Mouse (Mus musculus): ENCODE results near the gene Cep131.

- TF ChIP-seq POLR2A (IDR thresholded peaks at IDR 0.05; ENCODE audit: extremely low read depth, insufficient read depth, low read length), result no peak
- TF ChIP-seq CTCF (IDR thresholded peaks at IDR 0.05; ENCODE audit: low read depth, low read length), result no peak
Observed at GRCm38 (mm10) chr11:120067834-120068233, 18.8 kb downstream of the Cep131 start.

Data from liver, adult 2 months (tissue).